Mouse (Mus musculus) adrenal gland (tissue): Measurements from ENCODE around the gene Slc25a39.

ENCODE experiments used
- intact Hi-C: fragments of 180-260 bp; cut with DNase I; formaldehyde crosslinking; loops from one replicate; pipeline ENCODE4 v1.15.1; 2025

Slc25a39 gene

GRCm38 (mm10) chr11:102417160-102417559 is 9.4 kb upstream of the Slc25a39 start:
- intact Hi-C loops = no loop called here

GRCm38 (mm10) chr11:102415034-102415802 is 7.5 kb upstream of the Slc25a39 start:
- intact Hi-C loops = no loop called here

GRCm38 (mm10) chr11:102413059-102413458 is 5.3 kb upstream of the Slc25a39 start:
- intact Hi-C loops = no loop called here

- intact Hi-C loops = loop anchor here (2.0 kb wide), 1 partner anchor 103 kb away; no protein-coding TSS in a partner anchor
These were observed 4.0 kb upstream of the Slc25a39 start for GRCm38 (mm10) chr11:102411704-102412103.

- intact Hi-C loops = loop anchor here (2.0 kb wide), 1 partner anchor 102 kb away; no protein-coding TSS in a partner anchor
These were observed 3.3 kb upstream of the Slc25a39 start for GRCm38 (mm10) chr11:102411061-102411460.

- intact Hi-C loops = loop anchor here (2.0 kb wide), 1 partner anchor 102 kb away; no protein-coding TSS in a partner anchor
These were observed 2.6 kb upstream of the Slc25a39 start for GRCm38 (mm10) chr11:102410345-102410744.

- intact Hi-C loops = loop anchor here (2.0 kb wide), 1 partner anchor 101 kb away; no protein-coding TSS in a partner anchor
These were observed 2.1 kb upstream of the Slc25a39 start for GRCm38 (mm10) chr11:102409795-102410330.

GRCm38 (mm10) chr11:102408888-102409794 is 1.4 kb upstream of the Slc25a39 start:
- intact Hi-C loops = no loop called here

GRCm38 (mm10) chr11:102408344-102408876 is 664 bp upstream of the Slc25a39 start:
- intact Hi-C loops = no loop called here

GRCm38 (mm10) chr11:102406900-102407833 is 579 bp downstream of the Slc25a39 start:
- intact Hi-C loops = no loop called here

- intact Hi-C loops = no loop called here
These were observed 1.3 kb downstream of the Slc25a39 start for GRCm38 (mm10) chr11:102406401-102406800.

GRCm38 (mm10) chr11:102405544-102406285 is 2.0 kb downstream of the Slc25a39 start:
- intact Hi-C loops = no loop called here

GRCm38 (mm10) chr11:102404161-102405010 is 3.4 kb downstream of the Slc25a39 start:
- intact Hi-C loops = no loop called here

- intact Hi-C loops = no loop called here
These were observed 4.1 kb downstream of the Slc25a39 start for GRCm38 (mm10) chr11:102403657-102404056.

GRCm38 (mm10) chr11:102401898-102402500 is 5.7 kb downstream of the Slc25a39 start:
- intact Hi-C loops = no loop called here

GRCm38 (mm10) chr11:102400513-102401084 is 7.1 kb downstream of the Slc25a39 start:
- intact Hi-C loops = no loop called here

GRCm38 (mm10) chr11:102399610-102400072 is 8.1 kb downstream of the Slc25a39 start:
- intact Hi-C loops = no loop called here

GRCm38 (mm10) chr11:102399107-102399506 is 8.6 kb downstream of the Slc25a39 start:
- intact Hi-C loops = no loop called here
